Mouse (Mus musculus) liver, embryonic 14.5 days (tissue): Measurements from ENCODE around the gene Dlg2. TPM values are rescaled to one million over a fixed set of nuclear protein-coding genes. Genes with fewer than 3 reads are reported as not detected.

Experiments
- ATAC-seq: fragments of 200-750 bp; cut with Nextera tagmentation; 2 replicates; pipeline ENCODE4 v1.8.0; 2017; ENCODE audit warnings: moderate number of reproducible peaks, mild to moderate bottlenecking, moderate library complexity; ENCODE audit not compliant: insufficient read depth
- DNase-seq, 3 experiments: peaks; one replicate each; pipeline ENCODE4 v3.0.0-alpha.2; 2012 to 2013; ENCODE audit warnings: low read depth in 3 of 3, low spot score in 3 of 3
- H3K27ac ChIP-seq: fragments of 300-500 bp; sonication (generic); 2 replicates; pipeline ENCODE4 v1.5.1; 2014; ENCODE audit warnings: moderate library complexity, mild to moderate bottlenecking, control low read depth, inconsistent platforms
- H3K27me3 ChIP-seq: fragments of 300-500 bp; sonication (generic); 2 replicates; pipeline ENCODE4 v1.6.1; 2014; ENCODE audit warnings: mild to moderate bottlenecking, low read length, moderate library complexity; ENCODE audit not compliant: control insufficient read depth, insufficient read depth
- H3K36me3 ChIP-seq: fragments of 300-500 bp; sonication (generic); replicated peaks from 2 replicates; pipeline ENCODE4 v1.6.1; 2014; ENCODE audit warnings: low read depth; ENCODE audit not compliant: control insufficient read depth, insufficient read depth
- H3K4me1 ChIP-seq, 2 experiments: fragments of 200-500 bp in 1 of 2; fragments of 300-500 bp in 1 of 2; sonication (generic) in 1 of 2; replicated peaks; 2 replicates each; pipeline ENCODE4 v1.6.1; 2012 to 2014; ENCODE audit warnings: antibody characterized with exemption in 1 of 2, inconsistent platforms in 1 of 2, low read length in 1 of 2; ENCODE audit not compliant: control insufficient read depth in 2 of 2, insufficient read depth in 2 of 2
- H3K4me2 ChIP-seq: fragments of 300-500 bp; sonication (generic); 2 replicates; pipeline ENCODE4 v1.6.1; 2014; ENCODE audit warnings: low read depth, mild to moderate bottlenecking, control low read depth, moderate library complexity
- H3K4me3 ChIP-seq, 2 experiments: fragments of 200-500 bp in 1 of 2; fragments of 300-500 bp in 1 of 2; sonication (generic) in 1 of 2; 2 replicates each; pipeline ENCODE4 v1.5.1; 2012 to 2014; ENCODE audit warnings: low read depth in 2 of 2, low read length in 2 of 2, mild to moderate bottlenecking in 2 of 2, control low read depth in 1 of 2, inconsistent platforms in 1 of 2, moderate library complexity in 1 of 2; ENCODE audit not compliant: insufficient read depth in 1 of 2
- H3K9ac ChIP-seq: fragments of 300-500 bp; sonication (generic); replicated peaks from 2 replicates; pipeline ENCODE4 v1.6.1; 2014; ENCODE audit warnings: mild to moderate bottlenecking, control low read depth, moderate library complexity
- H3K9me3 ChIP-seq: fragments of 300-500 bp; sonication (generic); 2 replicates; pipeline ENCODE4 v1.6.1; 2016; ENCODE audit warnings: low read length, mixed read lengths; ENCODE audit not compliant: control insufficient read depth
- CTCF ChIP-seq: IDR thresholded peaks from 2 replicates; pipeline ENCODE4 v1.5.1; 2016; ENCODE audit warnings: antibody characterized with exemption, low read depth, control low read depth
- EP300 ChIP-seq: IDR thresholded peaks from 2 replicates; pipeline ENCODE4 v1.6.1; 2016; ENCODE audit warnings: antibody characterized with exemption, low read depth
- WGBS: fragments of 180-500 bp; shearing (Covaris S2); extraction: QIAGEN DNeasy Blood & Tissue Kit; methylation state at CpG from one replicate; pipeline ENCODE4 v1.1.7; 2014; ENCODE audit not compliant: insufficient replicate concordance; 5-methylcytosine and 5-hydroxymethylcytosine counted together
- polyA plus RNA-seq, 2 experiments: library from polyadenylated mRNA; depleted of rRNA in 1 of 2; stranded (reverse) in 1 of 2; unstranded in 1 of 2; fragments of >200 nt; fragmentation: Nextera tagmentation in 1 of 2; extraction: Ambion mirVana in 1 of 2; gene quantifications; 2 replicates each; pipeline versions ENCODE4 v1.2.1 to v1.2.3; 2012 to 2014

Gene Dlg2
- polyA plus RNA-seq, 2 experiments: 0.33 to 0.44 TPM

DNA sequence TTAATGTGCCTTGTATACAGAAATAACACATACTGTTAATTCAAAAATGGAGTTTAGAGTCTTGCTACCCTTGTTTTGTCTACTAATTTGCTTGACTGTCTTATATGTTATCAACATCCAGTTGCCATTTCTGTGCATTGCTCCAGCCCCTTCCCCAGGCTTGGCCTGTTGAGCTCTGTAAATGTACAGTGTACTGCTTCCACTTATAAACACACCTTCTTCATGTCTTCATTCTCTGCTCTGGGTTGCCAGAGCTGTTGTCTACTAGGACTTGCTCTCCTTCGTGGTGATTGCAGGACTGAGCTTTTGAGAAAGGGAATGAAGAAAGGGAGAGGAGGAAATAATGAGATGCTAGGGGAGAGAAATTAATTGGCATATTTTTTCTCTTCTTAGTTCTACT lies 227.5 kb downstream of the Dlg2 start:
- Histone ChIP-seq H3K9ac (no peak overlapping the region), H3K36me3 (no peaks in the 10 kb centered on the region), H3K4me2 (no peak overlapping the region), H3K27me3 (no peaks in the 10 kb centered on the region), H3K4me1 (no peaks in the 10 kb centered on the region), H3K9me3 (no peaks in the 10 kb centered on the region), H3K4me3 (no peak overlapping the region), H3K27ac (no peak overlapping the region)
- no peak for TF ChIP-seq CTCF
- TF ChIP-seq EP300: no peak
- ATAC-seq (no peak), DNase-seq (no peak)
- WGBS: 25% methylated on average over 1 of the region's 1 CpGs

DNA sequence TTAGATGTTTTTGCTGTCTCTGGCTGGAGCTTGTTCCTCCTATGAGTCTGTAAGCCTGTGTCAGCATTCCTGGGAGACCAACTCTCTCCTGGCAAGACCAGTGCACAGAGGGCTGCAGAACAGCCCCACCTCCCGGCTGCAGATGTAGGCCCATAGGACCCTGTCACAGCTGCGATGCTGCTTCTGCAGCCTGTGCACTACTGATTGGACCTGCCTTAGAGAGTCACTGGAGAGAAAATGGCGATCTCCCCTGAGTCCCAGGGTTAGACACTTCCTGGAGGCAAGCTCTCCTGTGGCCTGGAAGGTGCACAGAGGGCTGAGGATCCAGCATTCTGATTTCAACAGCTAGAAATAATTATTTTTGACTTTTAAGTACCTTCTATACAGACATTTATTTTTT lies 257.6 kb downstream of the Dlg2 start:
- no peak for DNase-seq
- WGBS: 41% methylated on average over 3 of the region's 3 CpGs
- H3K27me3 ChIP-seq: no peaks in the 10 kb centered on the region

DNA sequence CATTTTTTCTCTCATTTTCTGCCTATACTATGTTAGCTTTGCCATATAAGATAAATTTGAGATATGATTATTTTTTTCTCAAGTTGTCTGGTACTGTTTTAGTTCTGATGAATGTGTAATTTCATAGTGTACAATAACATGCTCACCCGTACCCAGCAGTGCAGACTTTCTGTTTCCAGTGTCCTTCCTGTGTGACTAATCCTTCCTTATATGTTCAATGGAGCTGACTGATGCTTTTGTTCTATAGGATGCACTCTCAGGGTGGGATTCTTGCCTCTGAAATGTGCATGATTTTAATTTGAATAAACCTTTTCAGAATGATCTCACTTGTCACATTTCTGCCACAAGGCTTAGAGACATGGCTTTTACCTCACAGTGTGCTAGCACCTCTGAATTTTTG lies 259.9 kb downstream of the Dlg2 start:
- 35% methylated on average over 1 of the region's 1 CpGs for WGBS
- H3K4me3 ChIP-seq: no peak overlapping the region
- no peak overlapping the region for H3K9ac ChIP-seq
- no peak for DNase-seq
- ATAC-seq: no peak
- no peaks in the 10 kb centered on the region for H3K4me1 ChIP-seq
- no peak overlapping the region for H3K4me2 ChIP-seq
- H3K9me3 ChIP-seq: no peaks in the 10 kb centered on the region
- H3K27me3 ChIP-seq: no peaks in the 10 kb centered on the region
- H3K36me3 ChIP-seq: no peaks in the 10 kb centered on the region
- TF ChIP-seq EP300 (no peak), CTCF (no peak)
- no peak overlapping the region for H3K27ac ChIP-seq

More for the DNA sequence above, 257.6 kb downstream of the Dlg2 start:
- no peak overlapping the region for H3K4me3 ChIP-seq
- no peak for ATAC-seq
- TF ChIP-seq EP300 (no peak), CTCF (no peak)
- no peaks in the 10 kb centered on the region for H3K36me3 ChIP-seq
- H3K9ac ChIP-seq: no peak overlapping the region
- H3K9me3 ChIP-seq: no peaks in the 10 kb centered on the region
- no peak overlapping the region for H3K4me2 ChIP-seq
- no peaks in the 10 kb centered on the region for H3K4me1 ChIP-seq
- no peak overlapping the region for H3K27ac ChIP-seq

DNA sequence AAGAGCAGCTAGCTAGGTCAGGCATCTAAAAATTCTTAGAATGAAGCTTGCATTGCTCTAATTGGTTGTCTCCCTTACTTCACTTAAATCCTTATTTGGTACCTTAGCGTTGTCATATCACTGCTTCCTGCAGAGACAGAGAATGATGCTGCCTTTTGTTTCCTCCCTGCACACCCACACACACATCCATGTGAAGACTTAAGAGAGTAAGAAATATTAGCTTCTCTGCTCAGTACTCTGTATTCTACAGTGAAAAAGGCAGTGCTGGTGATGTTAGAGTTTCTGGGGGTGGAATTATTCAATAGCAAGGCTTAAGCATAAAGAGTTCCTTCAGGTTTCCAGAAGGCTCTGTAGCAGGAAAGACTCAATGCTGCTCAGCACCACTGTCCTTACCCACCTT lies 272.2 kb downstream of the Dlg2 start:
- no peak overlapping the region for H3K27ac ChIP-seq
- no peak overlapping the region for H3K4me3 ChIP-seq
- no peak for ATAC-seq
- no peak overlapping the region for H3K4me2 ChIP-seq
- TF ChIP-seq EP300 (no peak), CTCF (no peak)
- no peak for DNase-seq
- H3K36me3 ChIP-seq: no peaks in the 10 kb centered on the region
- H3K27me3 ChIP-seq: no peaks in the 10 kb centered on the region
- no peaks in the 10 kb centered on the region for H3K9me3 ChIP-seq
- H3K9ac ChIP-seq: no peak overlapping the region
- 53% methylated on average over 1 of the region's 1 CpGs for WGBS
- H3K4me1 ChIP-seq: no peaks in the 10 kb centered on the region

DNA sequence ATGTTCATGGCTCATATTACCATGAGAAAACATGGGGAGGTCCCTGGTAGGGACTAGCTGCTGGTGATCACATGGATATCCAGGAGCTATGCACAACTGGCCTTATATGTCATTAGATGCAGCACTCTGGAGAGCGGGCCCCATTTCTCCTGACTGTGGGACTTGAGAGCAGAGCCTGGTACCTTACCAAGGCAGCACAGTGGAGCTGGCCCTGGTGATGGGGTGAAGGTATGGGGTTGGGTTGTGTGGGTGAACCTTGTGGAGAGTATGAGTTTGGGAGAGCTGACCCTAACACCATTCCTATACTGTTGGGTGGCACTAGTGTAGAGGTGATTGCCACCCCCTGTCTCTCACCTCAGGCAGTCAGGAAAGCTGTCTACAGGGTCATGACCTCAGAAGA lies 311.5 kb downstream of the Dlg2 start:
- Histone ChIP-seq H3K27me3 (no peaks in the 10 kb centered on the region), H3K4me1 (no peaks in the 10 kb centered on the region), H3K27ac (no peak overlapping the region), H3K36me3 (no peaks in the 10 kb centered on the region), H3K9me3 (no peaks in the 10 kb centered on the region), H3K4me3 (no peak overlapping the region), H3K9ac (no peak overlapping the region), H3K4me2 (no peak overlapping the region)
- TF ChIP-seq EP300: no peak
- no peak for TF ChIP-seq CTCF
- DNase-seq: no peak
- WGBS: 79% methylated on average over 1 of the region's 1 CpGs
- ATAC-seq: no peak
